Mouse (Mus musculus): ENCODE measurements around the gene Trmt44. TPM values are rescaled to one million over a fixed set of nuclear protein-coding genes. Genes with fewer than 3 reads are reported as not detected.
A peak's percentile ranks its signal among the peaks of the same experiment; 100 is the strongest.
"Not testable (repeated sequence)": the region's sequence is repeated elsewhere in the genome, so short reads cannot be mapped to it uniquely, and the experiment has no call there.

The Trmt44 gene
- polyA plus RNA-seq, 1 experiment from 2014 or later, result 8.2 TPM

DNA sequence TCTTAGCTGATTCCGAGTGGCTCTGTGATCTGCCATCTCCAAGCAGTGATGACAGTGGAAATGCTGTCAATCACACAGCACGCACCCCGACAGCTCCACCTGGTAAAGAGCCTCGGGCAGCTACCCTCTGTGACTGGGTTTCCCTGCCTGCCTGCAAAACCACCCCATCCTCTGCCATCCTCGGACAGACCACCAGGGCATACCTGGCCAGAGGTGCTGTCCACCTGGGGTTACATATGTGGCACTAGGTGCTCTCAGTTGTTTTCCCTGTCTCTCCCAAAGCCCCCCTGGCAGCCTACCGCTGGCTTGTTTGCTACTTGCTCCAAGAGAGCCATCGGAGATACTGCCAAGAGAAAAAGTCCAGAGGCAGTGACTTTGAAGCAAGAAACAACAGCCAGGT, 31.9 kb upstream of the Trmt44 start:
- 93% methylated on average over 7 of the region's 7 CpGs for WGBS
- no peak overlapping the region for H3K27ac ChIP-seq
- H3K4me2 ChIP-seq, result no peak overlapping the region
- no peaks in the 10 kb centered on the region for H3K27me3 ChIP-seq
- H3K9ac ChIP-seq, result no peak overlapping the region
- peaks cover 52% of the 10 kb centered on the region for H3K36me3 ChIP-seq
- no peak for ATAC-seq (ENCODE audit: low FRiP score)
- H3K9me3 ChIP-seq, result no peaks in the 10 kb centered on the region
- H3K4me3 ChIP-seq, result no peak overlapping the region
- peaks cover 21% of the 10 kb centered on the region for H3K4me1 ChIP-seq (replicated peaks)

DNA sequence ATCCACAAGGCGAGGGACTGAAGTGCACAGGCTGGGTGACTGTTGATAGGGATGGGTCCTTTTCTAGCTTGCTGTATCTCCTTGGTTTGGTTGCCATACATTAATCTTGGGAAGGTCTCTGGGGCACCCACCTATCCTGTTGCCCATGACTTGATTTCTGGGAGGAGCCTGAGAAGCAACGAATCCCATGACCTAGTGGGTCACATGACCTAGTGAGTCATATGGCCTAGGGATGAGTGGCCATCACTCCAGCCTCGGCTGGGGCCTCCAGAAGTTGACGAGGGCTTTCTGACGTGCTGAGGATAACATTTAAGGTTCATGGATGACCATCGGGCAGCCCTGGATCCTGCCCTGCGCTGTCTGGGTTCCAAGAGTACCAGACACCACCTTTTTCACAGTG, 30.5 kb upstream of the Trmt44 start:
- Histone ChIP-seq H3K36me3 (peaks cover 53% of the 10 kb centered on the region), H3K27me3 (no peaks in the 10 kb centered on the region), H3K27ac (no peak overlapping the region), H3K4me1 (replicated peaks) (peaks cover 21% of the 10 kb centered on the region), H3K4me2 (no peak overlapping the region), H3K9me3 (no peaks in the 10 kb centered on the region), H3K9ac (no peak overlapping the region), H3K4me3 (no peak overlapping the region)
- 85% methylated on average over 7 of the region's 7 CpGs for WGBS
- ATAC-seq (ENCODE audit: low FRiP score), result no peak

GRCm38 (mm10) chr5:35601526-35601925, 26.7 kb upstream of the Trmt44 start:
- Histone ChIP-seq H3K4me1 (replicated peaks) (no peaks in the 10 kb centered on the region), H3K4me3 (no peak overlapping the region), H3K27ac (no peak overlapping the region), H3K36me3 (peaks cover 91% of the 10 kb centered on the region), H3K9ac (no peak overlapping the region), H3K4me2 (no peak overlapping the region), H3K9me3 (no peaks in the 10 kb centered on the region), H3K27me3 (no peaks in the 10 kb centered on the region)
- no peak for ATAC-seq (ENCODE audit: low FRiP score)
- WGBS, result 92% methylated on average over 8 of the region's 8 CpGs

- Histone ChIP-seq H3K36me3 (peaks cover 90% of the 10 kb centered on the region), H3K27ac (no peak overlapping the region), H3K4me3 (no peak overlapping the region), H3K4me1 (replicated peaks) (no peaks in the 10 kb centered on the region), H3K4me2 (no peak overlapping the region), H3K27me3 (no peaks in the 10 kb centered on the region), H3K9me3 (no peaks in the 10 kb centered on the region), H3K9ac (no peak overlapping the region)
- 77% methylated on average over 11 of the region's 11 CpGs for WGBS
- ATAC-seq (ENCODE audit: low FRiP score), result no peak
Measured at GRCm38 (mm10) chr5:35600233-35600632, 25.4 kb upstream of the Trmt44 start.

- Histone ChIP-seq H3K36me3 (peaks cover 88% of the 10 kb centered on the region), H3K4me2 (no peak overlapping the region)
Measured at GRCm38 (mm10) chr5:35596169-35597160, 21.6 kb upstream of the Trmt44 start.

GRCm38 (mm10) chr5:35595706-35596105, 20.8 kb upstream of the Trmt44 start:
- peak; percentile 34; the same call in 1 of the 2 replicates for ATAC-seq (ENCODE audit: low FRiP score)

More at GRCm38 (mm10) chr5:35596169-35597160, 21.6 kb upstream of the Trmt44 start:
- WGBS, result 87% methylated on average over 18 of the region's 18 CpGs
- Histone ChIP-seq H3K27me3 (no peaks in the 10 kb centered on the region), H3K9ac (no peak overlapping the region), H3K9me3 (no peaks in the 10 kb centered on the region), H3K27ac (no peak overlapping the region), H3K4me1 (replicated peaks) (no peaks in the 10 kb centered on the region), H3K4me3 (no peak overlapping the region)
- 0 out of 2 replicates have a peak, but pooled peaks have one; percentile 28 for ATAC-seq (ENCODE audit: low FRiP score)

GRCm38 (mm10) chr5:35594768-35595167, 19.9 kb upstream of the Trmt44 start:
- Histone ChIP-seq H3K9me3 (0 out of 2 replicates have a peak, but pooled peaks cover 8% of the 10 kb centered on the region), H3K9ac (no peak overlapping the region), H3K4me1 (replicated peaks) (no peaks in the 10 kb centered on the region), H3K27me3 (no peaks in the 10 kb centered on the region), H3K27ac (no peak overlapping the region), H3K36me3 (peaks cover 90% of the 10 kb centered on the region), H3K4me2 (no peak overlapping the region), H3K4me3 (no peak overlapping the region)
- 90% methylated on average over 4 of the region's 4 CpGs for WGBS
- ATAC-seq (ENCODE audit: low FRiP score), result no peak

More at GRCm38 (mm10) chr5:35595706-35596105, 20.8 kb upstream of the Trmt44 start:
- no peak overlapping the region for H3K4me3 ChIP-seq
- 0 out of 2 replicates have a peak, but pooled peaks cover under 1% of the 10 kb centered on the region for H3K9me3 ChIP-seq
- no peak overlapping the region for H3K27ac ChIP-seq
- peaks cover 90% of the 10 kb centered on the region for H3K36me3 ChIP-seq
- H3K4me2 ChIP-seq, result no peak overlapping the region
- no peaks in the 10 kb centered on the region for H3K27me3 ChIP-seq
- no peak overlapping the region for H3K9ac ChIP-seq
- no peaks in the 10 kb centered on the region for H3K4me1 ChIP-seq (replicated peaks)
- WGBS, result 19% methylated on average over 4 of the region's 4 CpGs

GRCm38 (mm10) chr5:35593272-35593671, 18.4 kb upstream of the Trmt44 start:
- Histone ChIP-seq H3K27ac (no peak overlapping the region), H3K27me3 (no peaks in the 10 kb centered on the region), H3K4me2 (no peak overlapping the region), H3K36me3 (peaks cover 90% of the 10 kb centered on the region), H3K9ac (no peak overlapping the region; the same call in 1 of the 2 replicates), H3K4me1 (replicated peaks) (no peaks in the 10 kb centered on the region), H3K4me3 (no peak overlapping the region), H3K9me3 (0 out of 2 replicates have a peak, but pooled peaks cover 8% of the 10 kb centered on the region)
- ATAC-seq (ENCODE audit: low FRiP score), result no peak
- WGBS, result 87% methylated on average over 6 of the region's 6 CpGs

- H3K4me1 ChIP-seq (replicated peaks), result no peaks in the 10 kb centered on the region
- no peak for ATAC-seq (ENCODE audit: low FRiP score)
- H3K4me3 ChIP-seq, result no peak overlapping the region
- H3K27ac ChIP-seq, result no peak overlapping the region
- H3K9me3 ChIP-seq, result 0 out of 2 replicates have a peak, but pooled peaks cover 8% of the 10 kb centered on the region
- peaks cover 90% of the 10 kb centered on the region for H3K36me3 ChIP-seq
- H3K27me3 ChIP-seq, result no peaks in the 10 kb centered on the region
- H3K9ac ChIP-seq, result no peak overlapping the region
- WGBS, result 77% methylated on average over 4 of the region's 4 CpGs
- no peak overlapping the region for H3K4me2 ChIP-seq
Measured at GRCm38 (mm10) chr5:35592824-35593223, 18.0 kb upstream of the Trmt44 start.

- Histone ChIP-seq H3K27me3 (no peaks in the 10 kb centered on the region), H3K4me3 (no peak overlapping the region), H3K9ac (no peak overlapping the region), H3K9me3 (0 out of 2 replicates have a peak, but pooled peaks cover 8% of the 10 kb centered on the region), H3K27ac (no peak overlapping the region), H3K36me3 (peaks cover 86% of the 10 kb centered on the region), H3K4me2 (no peak overlapping the region), H3K4me1 (replicated peaks) (no peaks in the 10 kb centered on the region)
- ATAC-seq (ENCODE audit: low FRiP score), result no peak
- WGBS, result 84% methylated on average over 21 of the region's 21 CpGs
Measured at GRCm38 (mm10) chr5:35592081-35592736, 17.3 kb upstream of the Trmt44 start.

DNA sequence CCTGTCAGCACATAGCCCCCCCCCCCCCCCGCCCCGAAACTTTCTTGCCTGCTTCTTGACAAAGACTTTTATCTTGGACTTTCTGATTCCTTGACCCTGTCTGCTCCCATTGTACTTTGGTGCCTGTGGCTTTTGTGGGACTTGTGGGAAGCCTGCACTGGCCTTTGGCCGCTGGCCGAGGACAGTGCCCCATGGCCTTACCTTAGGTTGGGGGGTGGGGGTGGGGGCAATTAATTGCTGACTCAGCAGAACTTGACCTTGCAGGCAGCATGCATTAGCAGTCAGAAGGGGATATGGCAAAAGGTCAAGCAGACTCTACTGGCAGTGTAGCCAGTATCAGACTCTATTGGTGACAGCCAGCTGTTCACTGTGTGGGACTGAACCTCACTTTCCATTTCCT, 16.6 kb upstream of the Trmt44 start:
- Histone ChIP-seq H3K9ac (no peak overlapping the region), H3K4me3 (no peak overlapping the region), H3K4me1 (replicated peaks) (no peaks in the 10 kb centered on the region), H3K27ac (no peak overlapping the region), H3K36me3 (peaks cover 80% of the 10 kb centered on the region), H3K4me2 (no peak overlapping the region), H3K27me3 (no peaks in the 10 kb centered on the region), H3K9me3 (0 out of 2 replicates have a peak, but pooled peaks cover 8% of the 10 kb centered on the region)
- WGBS, result 90% methylated on average over 4 of the region's 4 CpGs
- no peak for ATAC-seq (ENCODE audit: low FRiP score)

- Histone ChIP-seq H3K36me3 (peaks cover 17% of the 10 kb centered on the region), H3K27me3 (peaks cover 13% of the 10 kb centered on the region; the same call in 1 of the 2 replicates), H3K4me1 (replicated peaks) (peaks cover 24% of the 10 kb centered on the region)
- ATAC-seq (ENCODE audit: low FRiP score); H3K9ac ChIP-seq; H3K4me3 ChIP-seq; H3K9me3 ChIP-seq; H3K27ac ChIP-seq; H3K4me2 ChIP-seq: not testable (repeated sequence)
- 88% methylated on average over 2 of the region's 2 CpGs for WGBS
Measured at GRCm38 (mm10) chr5:35584259-35584658, 9.4 kb upstream of the Trmt44 start.
